Mouse (Mus musculus): ENCODE data around the gene Lrch3. TPM values are rescaled to one million over a fixed set of nuclear protein-coding genes. Genes with fewer than 3 reads are reported as not detected.

The Lrch3 gene
- total and polyA plus RNA-seq, 2 experiments from 2014 or later: 19.6 to 50.3 TPM

DNA sequence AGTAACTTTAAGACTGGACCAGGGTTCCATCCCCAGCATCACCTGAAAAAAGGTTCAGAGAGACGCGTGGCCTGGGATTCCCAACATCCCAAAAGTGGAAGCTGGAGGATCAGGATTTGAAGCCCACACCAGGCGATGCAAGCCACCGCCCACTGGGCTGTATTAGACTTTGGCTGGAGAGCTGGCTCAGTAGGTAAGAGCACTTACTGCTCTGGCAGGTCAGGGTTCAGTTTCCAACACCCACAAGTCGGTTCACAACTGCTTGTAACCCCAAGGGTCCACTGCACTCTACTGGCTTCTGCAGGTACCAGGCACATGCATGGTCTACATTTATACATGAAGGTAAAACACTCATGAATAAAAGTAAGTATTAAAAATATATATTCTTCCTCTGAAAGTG, 99.9 kb downstream of the Lrch3 start:
- ATAC-seq: no peak
- Histone ChIP-seq H3K9ac (no peak overlapping the region), H3K9me3 (ENCODE audit: low read length) (no peaks in the 10 kb centered on the region), H3K4me3 (ENCODE audit: low read depth, low read length) (no peak overlapping the region), H3K4me1 (ENCODE audit: insufficient read depth) (no peaks in the 10 kb centered on the region), H3K36me3 (ENCODE audit: insufficient read depth) (peaks cover 47% of the 10 kb centered on the region), H3K27ac (ENCODE audit: low read depth, low read length) (no peak overlapping the region), H3K27me3 (ENCODE audit: insufficient read depth, low read length) (no peaks in the 10 kb centered on the region), H3K4me2 (ENCODE audit: low read depth) (no peak overlapping the region)
- WGBS: 96% methylated on average over 5 of the region's 5 CpGs
- no peak for DNase-seq
- no peak for TF ChIP-seq CTCF (IDR thresholded peaks at IDR 0.05; ENCODE audit: low read depth)

DNA sequence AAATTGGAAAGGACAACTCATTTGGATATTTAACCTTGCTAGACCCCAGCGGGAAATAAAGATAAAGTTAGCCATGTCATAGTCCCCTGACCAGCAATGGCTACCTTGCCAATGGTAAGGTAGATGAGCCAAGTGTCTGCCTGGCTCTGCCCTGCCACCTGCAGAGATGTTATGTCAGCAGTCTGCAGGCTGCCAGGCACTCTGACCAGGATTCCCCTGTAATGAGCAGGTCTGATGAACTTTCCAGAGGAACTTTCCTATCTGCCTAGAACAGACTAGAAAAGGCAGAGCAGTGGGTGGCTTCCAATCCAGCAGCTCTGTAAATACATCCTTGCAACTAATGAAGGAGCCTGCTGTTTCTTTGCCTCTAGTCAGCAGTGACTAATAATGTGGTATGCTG, 101.0 kb downstream of the Lrch3 start:
- peaks cover 40% of the 10 kb centered on the region for H3K36me3 ChIP-seq (ENCODE audit: insufficient read depth)
- no peak for TF ChIP-seq CTCF (IDR thresholded peaks at IDR 0.05; ENCODE audit: low read depth)
- no peak for ATAC-seq
- no peak overlapping the region for H3K4me2 ChIP-seq (ENCODE audit: low read depth)
- WGBS: 79% methylated on average over 1 of the region's 1 CpGs
- H3K27me3 ChIP-seq (ENCODE audit: insufficient read depth, low read length): no peaks in the 10 kb centered on the region
- no peak overlapping the region for H3K27ac ChIP-seq (ENCODE audit: low read depth, low read length)
- DNase-seq: no peak
- no peaks in the 10 kb centered on the region for H3K9me3 ChIP-seq (ENCODE audit: low read length)
- no peaks in the 10 kb centered on the region for H3K4me1 ChIP-seq (ENCODE audit: insufficient read depth)
- no peak overlapping the region for H3K4me3 ChIP-seq (ENCODE audit: low read depth, low read length)
- H3K9ac ChIP-seq: no peak overlapping the region

DNA sequence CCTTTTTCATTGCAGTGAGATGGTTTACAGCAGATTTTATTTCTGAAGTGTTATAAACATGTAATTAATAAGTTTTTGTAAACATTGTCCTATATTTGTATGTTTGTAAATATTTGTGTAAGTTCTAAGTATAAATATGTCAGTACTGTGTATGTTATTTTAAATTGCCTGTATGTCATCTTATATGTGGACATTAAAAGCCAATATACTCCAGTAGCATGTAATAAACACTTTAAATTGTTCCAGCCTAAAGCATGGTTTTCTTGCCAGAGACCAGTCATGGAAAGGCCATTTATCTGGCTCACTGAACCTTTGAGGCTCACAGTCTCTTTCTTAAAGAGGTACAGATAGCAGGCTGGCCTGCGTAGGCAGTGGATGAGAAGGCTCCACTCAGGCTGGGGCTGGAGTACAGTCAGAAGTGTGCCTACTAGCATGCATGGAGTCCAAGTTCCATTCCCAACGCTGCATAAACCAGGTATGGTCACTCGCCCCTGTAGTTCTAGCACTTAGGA, 101.6 kb downstream of the Lrch3 start:
- no peak overlapping the region for H3K9ac ChIP-seq
- no peak for DNase-seq
- peaks cover 34% of the 10 kb centered on the region for H3K36me3 ChIP-seq (ENCODE audit: insufficient read depth)
- no peaks in the 10 kb centered on the region for H3K9me3 ChIP-seq (ENCODE audit: low read length)
- WGBS: 93% methylated on average over 3 of the region's 3 CpGs
- no peaks in the 10 kb centered on the region for H3K27me3 ChIP-seq (ENCODE audit: insufficient read depth, low read length)
- H3K4me3 ChIP-seq (ENCODE audit: low read depth, low read length): no peak overlapping the region
- no peaks in the 10 kb centered on the region for H3K4me1 ChIP-seq (ENCODE audit: insufficient read depth)
- no peak overlapping the region for H3K4me2 ChIP-seq (ENCODE audit: low read depth)
- no peak for TF ChIP-seq CTCF (IDR thresholded peaks at IDR 0.05; ENCODE audit: low read depth)
- H3K27ac ChIP-seq (ENCODE audit: low read depth, low read length): no peak overlapping the region
- no peak for ATAC-seq

DNA sequence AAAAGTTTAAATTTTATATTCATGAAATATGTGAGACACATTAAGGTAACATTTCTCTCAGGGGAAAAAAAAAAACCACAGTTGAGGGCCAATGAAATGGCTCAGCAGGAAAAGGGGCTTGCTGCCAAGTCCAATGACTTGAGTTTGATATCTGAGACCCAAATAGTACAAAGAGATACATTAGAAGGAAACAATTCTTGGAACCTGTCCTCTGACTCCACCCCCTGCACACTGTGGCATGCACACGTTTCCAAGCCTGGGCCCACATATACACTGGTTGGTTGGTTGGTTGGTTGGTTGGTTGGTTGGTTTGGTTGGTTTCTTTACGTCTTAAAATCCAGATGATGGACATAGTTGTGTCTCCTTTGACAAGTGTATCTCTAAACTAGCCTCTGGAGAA, 102.1 kb downstream of the Lrch3 start:
- WGBS: 87% methylated on average over 2 of the region's 2 CpGs
- no peaks in the 10 kb centered on the region for H3K9me3 ChIP-seq (ENCODE audit: low read length)
- H3K27ac ChIP-seq (ENCODE audit: low read depth, low read length): no peak overlapping the region
- H3K27me3 ChIP-seq (ENCODE audit: insufficient read depth, low read length): no peaks in the 10 kb centered on the region
- peaks cover 34% of the 10 kb centered on the region for H3K36me3 ChIP-seq (ENCODE audit: insufficient read depth)
- DNase-seq (no peak), ATAC-seq (no peak)
- TF ChIP-seq CTCF (IDR thresholded peaks at IDR 0.05; ENCODE audit: low read depth): no peak
- H3K4me1 ChIP-seq (ENCODE audit: insufficient read depth): no peaks in the 10 kb centered on the region
- no peak overlapping the region for H3K9ac ChIP-seq
- H3K4me2 ChIP-seq (ENCODE audit: low read depth): no peak overlapping the region
- H3K4me3 ChIP-seq (ENCODE audit: low read depth, low read length): no peak overlapping the region

DNA sequence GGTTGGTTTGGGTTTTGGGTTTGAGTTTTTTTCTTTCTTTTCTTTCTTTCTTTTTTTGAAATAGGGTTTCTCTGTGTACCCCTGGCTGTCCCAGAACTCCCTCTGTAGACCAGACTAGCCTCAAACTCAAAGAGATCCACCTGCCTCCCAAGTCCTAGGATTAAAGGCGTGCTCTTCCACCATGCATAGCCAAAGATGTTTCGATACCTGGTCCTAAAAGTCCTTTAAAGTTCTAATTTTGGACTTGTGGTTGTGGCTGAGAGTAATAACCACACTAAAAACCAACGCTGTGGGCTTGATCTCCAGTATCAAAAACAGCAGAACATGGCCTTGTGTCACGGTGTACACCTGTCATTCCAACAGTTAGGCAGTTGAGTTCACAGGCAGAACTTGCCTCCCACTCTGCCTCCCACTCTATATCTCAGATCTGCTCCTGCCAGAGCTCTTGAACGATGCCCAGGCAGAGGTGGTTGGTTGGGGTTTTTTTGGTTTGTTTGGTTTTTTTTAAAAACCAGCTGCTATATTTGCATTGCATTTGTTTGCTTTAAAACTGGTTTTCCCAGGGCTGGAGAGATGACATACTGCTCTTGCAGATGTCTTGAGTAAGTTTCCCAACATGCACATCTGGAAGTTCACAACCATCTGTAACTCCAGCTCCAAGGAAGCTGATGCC, 103.9 kb downstream of the Lrch3 start:
- WGBS: 92% methylated on average over 5 of the region's 5 CpGs

DNA sequence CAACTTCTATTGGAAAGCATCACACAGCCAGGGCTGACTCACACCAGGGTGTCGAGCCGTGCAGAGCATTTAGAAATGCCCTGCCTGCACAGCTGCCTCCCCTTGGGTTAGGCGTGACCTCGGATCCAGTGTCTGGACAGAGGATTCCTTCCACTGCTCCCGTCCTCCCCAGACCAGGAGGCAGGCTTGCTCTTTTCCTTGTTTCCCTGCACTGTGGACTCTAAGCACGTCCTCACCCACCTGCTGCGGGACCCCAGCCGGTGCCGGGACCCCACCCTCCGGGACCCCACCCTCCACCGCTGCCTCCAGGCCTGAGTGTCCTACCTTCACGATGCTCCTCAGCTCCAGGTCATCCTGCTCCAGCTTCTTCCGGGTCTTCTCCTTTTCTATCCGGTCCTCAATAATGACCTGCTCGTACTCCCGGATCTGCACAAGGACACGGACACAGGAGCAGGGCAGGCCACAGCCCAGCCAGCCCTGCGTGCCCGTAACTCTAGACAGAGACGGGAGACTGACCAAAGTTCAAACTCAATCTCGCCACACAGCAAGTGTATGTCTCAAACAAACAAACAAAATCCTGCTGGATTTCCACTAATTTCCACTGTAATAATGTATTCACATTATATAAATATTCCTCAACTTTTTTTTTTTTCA, 105.3 kb downstream of the Lrch3 start:
- Histone ChIP-seq H3K4me1 (ENCODE audit: insufficient read depth) (no peaks in the 10 kb centered on the region), H3K27ac (ENCODE audit: low read depth, low read length) (no peak overlapping the region), H3K9ac (no peak overlapping the region), H3K27me3 (ENCODE audit: insufficient read depth, low read length) (no peaks in the 10 kb centered on the region), H3K36me3 (ENCODE audit: insufficient read depth) (peaks cover 9% of the 10 kb centered on the region), H3K4me3 (ENCODE audit: low read depth, low read length) (no peak overlapping the region), H3K4me2 (ENCODE audit: low read depth) (no peak overlapping the region), H3K9me3 (ENCODE audit: low read length) (no peaks in the 10 kb centered on the region)
- DNase-seq (no peak), ATAC-seq (no peak)
- TF ChIP-seq CTCF (IDR thresholded peaks at IDR 0.05; ENCODE audit: low read depth): no peak
- 77% methylated on average over 21 of the region's 21 CpGs for WGBS

More for the DNA sequence above, 103.9 kb downstream of the Lrch3 start:
- DNase-seq (no peak), ATAC-seq (no peak)
- H3K4me1 ChIP-seq (ENCODE audit: insufficient read depth): no peaks in the 10 kb centered on the region
- H3K9me3 ChIP-seq (ENCODE audit: low read length): no peaks in the 10 kb centered on the region
- H3K4me2 ChIP-seq (ENCODE audit: low read depth): no peak overlapping the region
- no peak overlapping the region for H3K4me3 ChIP-seq (ENCODE audit: low read depth, low read length)
- H3K9ac ChIP-seq: no peak overlapping the region
- H3K27ac ChIP-seq (ENCODE audit: low read depth, low read length): no peak overlapping the region
- peaks cover 22% of the 10 kb centered on the region for H3K36me3 ChIP-seq (ENCODE audit: insufficient read depth)
- H3K27me3 ChIP-seq (ENCODE audit: insufficient read depth, low read length): no peaks in the 10 kb centered on the region
- no peak for TF ChIP-seq CTCF (IDR thresholded peaks at IDR 0.05; ENCODE audit: low read depth)

DNA sequence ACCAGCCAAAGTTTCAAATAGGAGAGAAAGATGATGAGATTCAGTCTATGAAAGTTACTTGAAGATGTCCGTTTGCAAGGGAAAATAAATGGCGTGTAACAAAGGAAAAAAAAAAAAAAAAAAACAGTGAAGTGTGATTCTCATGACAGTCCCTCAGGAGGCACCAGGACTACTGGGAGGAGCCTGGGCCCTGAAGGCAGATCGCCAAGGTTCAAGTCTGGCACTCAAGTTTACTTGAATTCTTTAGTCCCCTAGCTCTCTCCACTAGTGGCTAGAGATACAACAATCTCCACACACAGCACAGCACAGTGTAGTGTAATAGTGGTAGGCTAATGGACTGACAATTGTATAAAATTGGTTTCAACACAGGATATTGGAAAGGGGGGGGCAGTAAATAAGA, 107.5 kb downstream of the Lrch3 start:
- no peak for TF ChIP-seq CTCF (IDR thresholded peaks at IDR 0.05; ENCODE audit: low read depth)
- no peaks in the 10 kb centered on the region for H3K9me3 ChIP-seq (ENCODE audit: low read length)
- ATAC-seq (no peak), DNase-seq (no peak)
- H3K27ac ChIP-seq (ENCODE audit: low read depth, low read length): no peak overlapping the region
- H3K4me2 ChIP-seq (ENCODE audit: low read depth): no peak overlapping the region
- H3K4me1 ChIP-seq (ENCODE audit: insufficient read depth): no peaks in the 10 kb centered on the region
- 0 out of 2 replicates have a peak, but pooled peaks cover 8% of the 10 kb centered on the region for H3K36me3 ChIP-seq (ENCODE audit: insufficient read depth)
- H3K9ac ChIP-seq: no peak overlapping the region
- no peak overlapping the region for H3K4me3 ChIP-seq (ENCODE audit: low read depth, low read length)
- no peaks in the 10 kb centered on the region for H3K27me3 ChIP-seq (ENCODE audit: insufficient read depth, low read length)
- WGBS: 79% methylated on average over 3 of the region's 3 CpGs
